ENCODE assay signal across 16 mouse cellular contexts in the genomic region with DNA sequence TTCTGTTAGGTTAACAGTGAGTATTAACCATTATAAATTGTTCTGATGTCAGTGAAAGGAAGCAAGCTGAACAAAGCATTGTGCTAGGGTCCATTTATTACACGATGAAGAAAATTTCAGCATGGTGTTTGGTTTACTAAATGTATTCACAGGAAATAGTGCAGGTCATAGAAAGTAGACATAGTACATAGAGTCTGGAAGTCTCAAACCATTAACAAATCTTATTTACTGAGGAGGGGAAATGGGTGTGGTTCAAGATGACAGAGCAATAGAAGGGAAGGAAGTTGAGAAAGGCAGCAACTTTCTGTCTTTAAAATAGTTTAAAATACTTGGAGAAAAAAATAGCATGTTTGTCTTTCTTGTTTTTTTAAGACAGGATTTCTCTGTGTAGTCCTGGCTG. TPM values are rescaled to one million over a fixed set of nuclear protein-coding genes. Genes with fewer than 3 reads are reported as not detected.
DNase-seq lines count a peak whose midpoint lies in the region; ATAC-seq and TF ChIP-seq lines count a peak whose summit lies in the region.
"Had no signal": no experiment of that assay in that cellular context is flagged by ENCODE, and none has a peak within 500 bp of the region (broad histone marks: within the 10 kb centered on the region; RNA-seq: fewer than 3 reads in every experiment).

No protein-coding gene starts in this region.

- DNase-seq in kidney, adult 9 months: peak; percentile 34
- no peak for DNase-seq in kidney, postnatal 4 days
- DNase-seq in lung, postnatal 25 days (ENCODE audit: low spot score): peak; percentile 41
- DNase-seq in lung, postnatal 10 days: no peak
- DNase-seq in cerebellum, adult 8-10 months: no peak
- no peak for DNase-seq in forebrain, embryonic 11.5 days (ENCODE audit: low spot score)
- DNase-seq: adrenal gland, adult 8-10 months; cerebellum, postnatal 14 days; right cerebral cortex, postnatal 14 days had no signal

- H3K4me1 ChIP-seq in bone marrow, adult 2 months (ENCODE audit: control insufficient read depth, insufficient read depth, low read length): no peaks in the 10 kb centered on the region; the same call in 1 of the 2 replicates
- no peaks in the 10 kb centered on the region for H3K4me1 ChIP-seq in forebrain, embryonic 11.5 days (replicated peaks; ENCODE audit: control insufficient read depth, insufficient read depth, low read length)
- H3K4me1 ChIP-seq: embryonic facial prominence, embryonic 12.5 days had no signal

- WGBS in bone marrow, adult 2 months: 2% methylated on average over 1 of the region's 1 CpGs
- 85% methylated on average over 1 of the region's 1 CpGs for WGBS in forebrain, embryonic 11.5 days

- H3K27ac ChIP-seq in bone marrow, adult 2 months (ENCODE audit: control insufficient read depth, insufficient read depth, low read depth, low read length, poor library complexity): peak overlapping the region; percentile 81; the same call in 1 of the 2 replicates
- H3K27ac ChIP-seq in forebrain, embryonic 11.5 days (ENCODE audit: low read depth, low read length): no peak overlapping the region
- H3K27ac ChIP-seq: embryonic facial prominence, embryonic 12.5 days; hindbrain, embryonic 10.5 days had no signal

- peak; percentile 71 for ATAC-seq in monocyte, adult 5-6 weeks (replicated peaks; ENCODE audit: insufficient number of reproducible peaks, low FRiP score, low TSS enrichment, poor library complexity, severe bottlenecking)
- no peak for ATAC-seq in forebrain, embryonic 11.5 days (replicated peaks; ENCODE audit: low FRiP score)
- ATAC-seq: intestine, postnatal 0 days; Patski had no signal

- no peaks in the 10 kb centered on the region for H3K27me3 ChIP-seq in forebrain, embryonic 11.5 days (ENCODE audit: control insufficient read depth, insufficient read depth, low read length)
- H3K27me3 ChIP-seq: embryonic facial prominence, embryonic 12.5 days; Patski had no signal

- H3K4me3 ChIP-seq in bone marrow, adult 2 months (replicated peaks; ENCODE audit: control insufficient read depth, low read depth, low read length): peak overlapping the region; percentile 49
- no peak overlapping the region for H3K4me3 ChIP-seq in forebrain, embryonic 11.5 days (ENCODE audit: low read depth, low read length)
- H3K4me3 ChIP-seq: embryonic facial prominence, embryonic 12.5 days; hindbrain, embryonic 10.5 days; myocyte had no signal

- no peak for TF ChIP-seq POLR2A in bone marrow, adult 2 months (IDR thresholded peaks at IDR 0.05; ENCODE audit: borderline replicate concordance, control insufficient read depth, low read depth, low read length)

- H3K9ac ChIP-seq in forebrain, embryonic 11.5 days (ENCODE audit: low read length): no peak overlapping the region
- H3K9ac ChIP-seq: embryonic facial prominence, embryonic 12.5 days had no signal

- no peak for TF ChIP-seq CTCF in bone marrow, adult 2 months (IDR thresholded peaks at IDR 0.05; ENCODE audit: control insufficient read depth, insufficient read depth, low read length)

- H3K4me2 ChIP-seq in forebrain, embryonic 11.5 days (ENCODE audit: low read depth, low read length, severe bottlenecking): no peak overlapping the region
- H3K4me2 ChIP-seq: embryonic facial prominence, embryonic 12.5 days had no signal

- no peaks in the 10 kb centered on the region for H3K36me3 ChIP-seq in forebrain, embryonic 11.5 days (ENCODE audit: control insufficient read depth, insufficient read depth, low read length)
- H3K36me3 ChIP-seq: embryonic facial prominence, embryonic 12.5 days; hindbrain, embryonic 10.5 days had no signal

- H3K9me3 ChIP-seq in forebrain, embryonic 11.5 days (ENCODE audit: control insufficient read depth, low read length): no peaks in the 10 kb centered on the region
- H3K9me3 ChIP-seq: embryonic facial prominence, embryonic 12.5 days had no signal

RNA-seq across cellular contexts. Expression of a gene that starts 10.4 kb away (rescaled TPM):
- 7.5 and 12.0 TPM in 2 replicates for polyA plus RNA-seq in bone marrow, adult 2 months (2011; ENCODE audit: insufficient read depth, insufficient read length, low replicate concordance, missing spikeins)
- total RNA-seq in monocyte, adult 5-6 weeks (2017): 58.6 to 81.1 TPM (median 75.3 TPM) in 3 replicates
- 17.2 and 17.6 TPM in 2 replicates for polyA plus RNA-seq in forebrain, embryonic 11.5 days (2014; fragmentation: Nextera tagmentation; extraction: Ambion mirVana)

Comparison
In these comparisons a context has a peak if more than half of its experiments do, and no peak if none do; other contexts are left out.
1. DNase-seq: peak in kidney, adult 9 months (single experiment) and lung, postnatal 25 days (single experiment); none in kidney, postnatal 4 days (0 of 2), lung, postnatal 10 days (single experiment), cerebellum, adult 8-10 months (single experiment) and forebrain, embryonic 11.5 days (single experiment).